Mouse (Mus musculus): ENCODE data around the gene Plcb4. TPM values are rescaled to one million over a fixed set of nuclear protein-coding genes. Genes with fewer than 3 reads are reported as not detected.

Gene Plcb4
- polyA plus RNA-seq, 1 experiment from 2014 or later = 15.9 TPM

DNA sequence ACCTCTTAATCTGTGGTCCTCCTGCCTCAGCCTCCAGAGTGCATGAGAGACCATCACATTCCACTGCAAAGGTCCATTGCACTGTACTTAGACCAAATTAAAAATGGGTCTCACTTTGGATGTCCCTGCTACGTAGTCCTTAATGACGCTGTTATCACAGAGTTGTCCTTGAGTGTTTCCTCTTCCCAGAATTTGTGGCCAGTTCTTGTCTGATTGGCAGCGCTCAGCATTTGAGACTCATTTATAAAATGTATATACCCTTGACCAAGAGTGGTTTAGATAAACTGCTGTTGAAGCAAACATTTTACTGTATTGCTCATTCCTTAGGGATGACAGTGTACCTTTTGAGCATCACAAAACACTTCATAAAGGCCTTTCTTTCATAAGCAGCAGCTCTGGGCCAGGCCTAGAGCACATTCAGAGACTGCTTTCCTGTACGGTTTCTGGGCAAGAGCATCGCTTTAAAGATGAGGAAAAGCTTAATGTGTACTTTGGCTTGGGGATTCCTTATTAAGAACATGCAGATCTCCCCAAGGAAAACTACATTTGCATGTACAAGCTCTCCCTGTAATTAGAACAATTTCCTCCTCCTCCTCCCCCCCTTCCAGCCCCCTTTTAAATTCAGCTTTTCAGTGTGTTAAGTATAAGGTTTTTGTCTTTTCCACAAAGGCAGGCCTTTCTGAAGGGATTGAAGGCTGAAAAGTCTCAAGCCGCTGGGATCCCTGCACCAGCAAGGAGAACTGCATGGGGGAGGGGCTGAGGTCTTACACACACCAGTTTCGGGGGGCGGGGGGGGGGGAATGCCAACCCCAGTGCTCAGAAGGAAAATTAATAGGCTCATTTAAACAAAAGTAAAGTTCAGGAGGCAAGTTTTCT is 52.5 kb downstream of the Plcb4 start:
- Histone ChIP-seq H3K4me3 (peak overlapping the region; percentile 37), H3K27me3 (ENCODE audit: poor library complexity, severe bottlenecking) (no peaks in the 10 kb centered on the region), H3K4me1 (peaks cover 66% of the 10 kb centered on the region), H3K36me3 (replicated peaks) (no peaks in the 10 kb centered on the region), H3K9me3 (no peaks in the 10 kb centered on the region), H3K27ac (peak overlapping the region; percentile 84)
- WGBS = 24% methylated on average over 8 of the region's 8 CpGs
- peak; percentile 71 for DNase-seq (ENCODE audit: extremely low spot score, low spot score)

DNA sequence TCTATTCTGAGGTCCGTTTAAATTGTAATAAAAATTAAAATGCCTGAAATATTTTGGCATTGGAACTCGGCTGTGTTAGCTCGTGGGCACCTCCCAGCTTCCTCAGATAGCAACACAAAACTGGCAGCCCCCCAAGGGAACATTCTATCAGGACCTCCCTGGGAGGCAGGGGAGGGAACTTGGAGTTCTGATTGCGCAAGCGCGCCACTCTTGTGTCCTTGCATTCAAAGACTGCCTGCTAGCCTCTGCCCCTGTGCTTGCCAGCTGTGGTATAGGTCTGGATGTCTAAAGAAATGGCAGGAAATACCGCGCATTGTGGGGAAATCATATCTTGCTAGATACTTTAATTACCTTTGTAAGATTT is 53.1 kb downstream of the Plcb4 start:
- DNase-seq (ENCODE audit: extremely low spot score, low spot score) = peak; percentile 77
- Histone ChIP-seq H3K27ac (peak overlapping the region; percentile 84), H3K36me3 (replicated peaks) (no peaks in the 10 kb centered on the region), H3K27me3 (ENCODE audit: poor library complexity, severe bottlenecking) (no peaks in the 10 kb centered on the region), H3K9me3 (no peaks in the 10 kb centered on the region), H3K4me1 (peaks cover 72% of the 10 kb centered on the region), H3K4me3 (peak overlapping the region; percentile 37)
- 7% methylated on average over 8 of the region's 8 CpGs for WGBS

GRCm38 (mm10) chr2:135712331-135712730 is 53.5 kb downstream of the Plcb4 start:
- H3K27ac ChIP-seq = peak overlapping the region; percentile 84
- DNase-seq (ENCODE audit: extremely low spot score, low spot score) = no peak
- H3K4me1 ChIP-seq = peaks cover 76% of the 10 kb centered on the region
- H3K27me3 ChIP-seq (ENCODE audit: poor library complexity, severe bottlenecking) = no peaks in the 10 kb centered on the region
- peak overlapping the region; percentile 37; the same call in 1 of the 2 replicates for H3K4me3 ChIP-seq
- H3K9me3 ChIP-seq = no peaks in the 10 kb centered on the region
- 23% methylated on average over 5 of the region's 5 CpGs for WGBS
- no peaks in the 10 kb centered on the region for H3K36me3 ChIP-seq (replicated peaks)

DNA sequence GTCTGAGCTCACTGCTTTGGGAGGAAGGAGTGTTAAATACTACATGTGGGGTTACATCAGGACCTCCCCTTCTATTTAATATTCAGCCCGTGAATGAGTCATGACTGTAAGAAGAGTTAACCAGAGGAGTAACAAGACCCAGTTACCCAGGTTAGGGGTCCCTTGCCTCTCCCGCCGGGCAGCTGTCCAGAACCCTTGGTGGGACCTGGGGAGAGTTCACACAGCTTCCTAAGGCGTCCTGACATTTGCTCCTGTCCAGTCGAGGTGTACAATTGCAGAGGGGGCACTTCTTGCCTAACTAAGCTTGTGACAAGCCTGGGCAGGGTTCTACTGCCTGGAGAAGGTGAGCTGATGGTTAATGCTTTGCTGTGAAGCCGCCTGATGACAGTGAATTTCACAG is 54.1 kb downstream of the Plcb4 start:
- WGBS = 59% methylated on average over 6 of the region's 6 CpGs
- no peaks in the 10 kb centered on the region for H3K27me3 ChIP-seq (ENCODE audit: poor library complexity, severe bottlenecking)
- H3K36me3 ChIP-seq (replicated peaks) = no peaks in the 10 kb centered on the region
- H3K9me3 ChIP-seq = no peaks in the 10 kb centered on the region
- no peak for DNase-seq (ENCODE audit: extremely low spot score, low spot score)
- H3K4me3 ChIP-seq = no peak overlapping the region
- peak overlapping the region; percentile 84 for H3K27ac ChIP-seq
- H3K4me1 ChIP-seq = peaks cover 82% of the 10 kb centered on the region

- Histone ChIP-seq H3K36me3 (replicated peaks) (no peaks in the 10 kb centered on the region), H3K27me3 (ENCODE audit: poor library complexity, severe bottlenecking) (no peaks in the 10 kb centered on the region), H3K27ac (no peak overlapping the region), H3K9me3 (no peaks in the 10 kb centered on the region), H3K4me1 (peaks cover 66% of the 10 kb centered on the region), H3K4me3 (no peak overlapping the region)
- DNase-seq (ENCODE audit: extremely low spot score, low spot score) = no peak
- 86% methylated on average over 4 of the region's 4 CpGs for WGBS
Observed at GRCm38 (mm10) chr2:135716180-135716579, 57.4 kb downstream of the Plcb4 start.

- H3K36me3 ChIP-seq (replicated peaks) = no peaks in the 10 kb centered on the region
- H3K4me1 ChIP-seq = peaks cover 66% of the 10 kb centered on the region
- 21% methylated on average over 16 of the region's 16 CpGs for WGBS
- no peak overlapping the region for H3K4me3 ChIP-seq
- H3K27me3 ChIP-seq (ENCODE audit: poor library complexity, severe bottlenecking) = no peaks in the 10 kb centered on the region
- H3K9me3 ChIP-seq = no peaks in the 10 kb centered on the region
- peak overlapping the region; percentile 71 for H3K27ac ChIP-seq
- no peak for DNase-seq (ENCODE audit: extremely low spot score, low spot score)
Observed at GRCm38 (mm10) chr2:135717232-135718134, 58.7 kb downstream of the Plcb4 start.

GRCm38 (mm10) chr2:135722109-135722508 is 63.3 kb downstream of the Plcb4 start:
- Histone ChIP-seq H3K27me3 (ENCODE audit: poor library complexity, severe bottlenecking) (no peaks in the 10 kb centered on the region), H3K9me3 (no peaks in the 10 kb centered on the region), H3K27ac (peak overlapping the region; percentile 58; the same call in 1 of the 2 replicates)

DNA sequence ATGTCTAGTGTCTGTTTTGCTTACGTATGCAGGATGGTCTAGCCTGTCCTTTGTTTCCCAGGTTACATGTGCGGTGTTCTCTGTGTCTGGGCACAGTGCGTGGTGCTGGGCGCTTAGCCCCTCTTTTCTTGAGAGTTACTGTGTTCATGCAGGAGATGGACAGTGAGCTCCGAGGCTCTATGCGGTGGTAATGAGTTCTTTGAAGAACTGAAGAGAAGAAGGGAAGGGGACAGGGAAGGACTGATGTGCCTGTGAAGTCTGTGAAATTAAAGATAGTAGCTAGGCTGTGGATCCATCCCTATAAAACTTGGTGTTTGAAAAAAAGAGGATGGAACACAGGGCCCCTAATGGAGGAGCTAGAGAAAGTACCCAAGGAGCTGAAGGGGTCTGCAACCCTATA is 64.6 kb downstream of the Plcb4 start:
- H3K27ac ChIP-seq = no peak overlapping the region
- H3K4me3 ChIP-seq = no peak overlapping the region
- H3K4me1 ChIP-seq = peaks cover 22% of the 10 kb centered on the region
- H3K27me3 ChIP-seq (ENCODE audit: poor library complexity, severe bottlenecking) = no peaks in the 10 kb centered on the region
- WGBS = 95% methylated on average over 6 of the region's 6 CpGs
- no peaks in the 10 kb centered on the region for H3K9me3 ChIP-seq
- H3K36me3 ChIP-seq (replicated peaks) = no peaks in the 10 kb centered on the region
- DNase-seq (ENCODE audit: extremely low spot score, low spot score) = no peak

More at GRCm38 (mm10) chr2:135722109-135722508, 63.3 kb downstream of the Plcb4 start:
- 59% methylated on average over 5 of the region's 5 CpGs for WGBS
- Histone ChIP-seq H3K36me3 (replicated peaks) (no peaks in the 10 kb centered on the region), H3K4me3 (no peak overlapping the region), H3K4me1 (peaks cover 31% of the 10 kb centered on the region)
- DNase-seq (ENCODE audit: extremely low spot score, low spot score) = no peak

GRCm38 (mm10) chr2:135724489-135724888 is 65.7 kb downstream of the Plcb4 start:
- Histone ChIP-seq H3K36me3 (replicated peaks) (no peaks in the 10 kb centered on the region), H3K4me3 (no peak overlapping the region), H3K27ac (no peak overlapping the region), H3K27me3 (ENCODE audit: poor library complexity, severe bottlenecking) (no peaks in the 10 kb centered on the region), H3K4me1 (peaks cover 22% of the 10 kb centered on the region), H3K9me3 (no peaks in the 10 kb centered on the region)
- 95% methylated on average over 10 of the region's 10 CpGs for WGBS
- no peak for DNase-seq (ENCODE audit: extremely low spot score, low spot score)

- Histone ChIP-seq H3K4me3 (no peak overlapping the region), H3K4me1 (peaks cover 22% of the 10 kb centered on the region), H3K36me3 (replicated peaks) (no peaks in the 10 kb centered on the region), H3K27ac (no peak overlapping the region), H3K9me3 (no peaks in the 10 kb centered on the region), H3K27me3 (ENCODE audit: poor library complexity, severe bottlenecking) (no peaks in the 10 kb centered on the region)
- WGBS = 77% methylated on average over 4 of the region's 4 CpGs
- DNase-seq (ENCODE audit: extremely low spot score, low spot score) = no peak
Observed at GRCm38 (mm10) chr2:135725362-135725761, 66.6 kb downstream of the Plcb4 start.

DNA sequence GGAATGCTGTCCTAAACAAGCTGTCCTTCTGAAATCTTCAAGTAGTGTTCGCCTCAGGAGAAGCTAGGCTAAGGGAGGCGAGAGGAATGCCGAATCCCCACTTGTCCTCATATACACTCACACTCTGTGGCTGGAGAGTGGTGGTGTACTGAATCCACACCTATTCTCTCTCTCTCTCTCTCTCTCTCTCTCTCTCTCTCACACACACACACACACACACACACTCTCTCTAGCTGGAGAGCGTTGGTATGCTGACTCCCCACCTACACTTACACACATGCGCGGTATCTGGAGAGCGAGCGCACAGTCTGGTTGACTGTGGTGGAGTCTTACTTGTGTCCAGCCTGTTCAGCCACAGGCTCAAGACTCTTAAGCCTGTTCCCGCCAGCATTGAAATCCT is 68.3 kb downstream of the Plcb4 start:
- no peak for DNase-seq (ENCODE audit: extremely low spot score, low spot score)
- H3K27me3 ChIP-seq (ENCODE audit: poor library complexity, severe bottlenecking) = no peaks in the 10 kb centered on the region
- 88% methylated on average over 9 of the region's 9 CpGs for WGBS
- no peaks in the 10 kb centered on the region for H3K36me3 ChIP-seq (replicated peaks)
- H3K4me1 ChIP-seq = peaks cover 27% of the 10 kb centered on the region
- no peak overlapping the region for H3K4me3 ChIP-seq
- no peak overlapping the region for H3K27ac ChIP-seq
- no peaks in the 10 kb centered on the region for H3K9me3 ChIP-seq

DNA sequence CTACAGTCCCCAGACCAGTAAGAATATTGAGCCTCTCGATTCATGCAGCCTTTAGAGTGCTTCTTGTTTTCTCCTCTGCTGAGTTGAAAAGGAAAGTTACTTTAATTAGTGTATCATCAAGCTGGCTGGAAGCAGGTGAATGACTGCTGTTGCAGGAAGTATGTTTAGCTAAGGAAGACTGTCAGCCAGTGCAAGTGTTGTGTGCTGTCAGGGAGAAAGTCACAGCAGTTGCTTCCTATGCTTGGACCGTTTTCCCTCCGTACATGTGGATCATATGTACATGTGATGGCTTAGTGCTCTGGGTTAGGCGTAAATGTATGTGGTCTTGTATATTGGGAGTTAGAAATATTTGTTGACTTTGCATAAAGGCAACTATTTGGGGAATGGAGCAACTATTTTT is 69.1 kb downstream of the Plcb4 start:
- Histone ChIP-seq H3K36me3 (replicated peaks) (no peaks in the 10 kb centered on the region), H3K27me3 (ENCODE audit: poor library complexity, severe bottlenecking) (no peaks in the 10 kb centered on the region), H3K4me1 (peaks cover 25% of the 10 kb centered on the region), H3K9me3 (no peaks in the 10 kb centered on the region), H3K4me3 (no peak overlapping the region), H3K27ac (no peak overlapping the region)
- no peak for DNase-seq (ENCODE audit: extremely low spot score, low spot score)
- 87% methylated on average over 4 of the region's 4 CpGs for WGBS

- DNase-seq (ENCODE audit: extremely low spot score, low spot score) = no peak
- no peak overlapping the region for H3K4me3 ChIP-seq
- H3K27ac ChIP-seq = no peak overlapping the region; the same call in 1 of the 2 replicates
- no peaks in the 10 kb centered on the region for H3K36me3 ChIP-seq (replicated peaks)
- no peaks in the 10 kb centered on the region for H3K9me3 ChIP-seq
- 73% methylated on average over 6 of the region's 6 CpGs for WGBS
- peaks cover 43% of the 10 kb centered on the region for H3K4me1 ChIP-seq
- H3K27me3 ChIP-seq (ENCODE audit: poor library complexity, severe bottlenecking) = no peaks in the 10 kb centered on the region
Observed at GRCm38 (mm10) chr2:135731591-135731990, 72.8 kb downstream of the Plcb4 start.
